Mouse (Mus musculus) T-helper 17 cell (primary cell): ENCODE measurements around the gene Tuba1a.
"Not testable (repeated sequence)": the region's sequence is repeated elsewhere in the genome, so short reads cannot be mapped to it uniquely, and the experiment has no call there.

ENCODE experiments used
- in situ Hi-C, 2 experiments: fragments of 300-600 bp; cut with MboI, MseI; formaldehyde crosslinking; loops; 1 replicate in 1 of 2; 2 replicates in 1 of 2; pipeline ENCODE4 v1.15.1; 2025; ENCODE audit warnings: high pct_unique_total_duplicates in 2 of 2

Tuba1a gene

GRCm38 (mm10) chr15:98928598-98929240 lies 24.8 kb downstream of the Tuba1a start:
- in situ Hi-C loops = no loop called here

GRCm38 (mm10) chr15:98927566-98927965 lies 25.9 kb downstream of the Tuba1a start:
- in situ Hi-C loops = no loop called here

- in situ Hi-C loops = no loop called here
Observed at GRCm38 (mm10) chr15:98924682-98925081, 28.8 kb downstream of the Tuba1a start.

GRCm38 (mm10) chr15:98923031-98923537 lies 30.4 kb downstream of the Tuba1a start:
- in situ Hi-C loops = no loop called here

GRCm38 (mm10) chr15:98922581-98922980 lies 30.9 kb downstream of the Tuba1a start:
- in situ Hi-C loops = no loop called here

GRCm38 (mm10) chr15:98921510-98921909 lies 32.0 kb downstream of the Tuba1a start:
- in situ Hi-C loops = no loop called here

GRCm38 (mm10) chr15:98918499-98918895 lies 35.0 kb downstream of the Tuba1a start:
- in situ Hi-C loops = not testable (repeated sequence)

- in situ Hi-C loops = no loop called here
Observed at GRCm38 (mm10) chr15:98917538-98918498, 35.7 kb downstream of the Tuba1a start, which contains the start of gene Lmbr1l. Lmbr1l (minus strand) TSS chr15:98918231.

GRCm38 (mm10) chr15:98917091-98917490 lies 36.4 kb downstream of the Tuba1a start:
- in situ Hi-C loops = no loop called here

- in situ Hi-C loops = no loop called here
Observed at GRCm38 (mm10) chr15:98916016-98916415, 37.5 kb downstream of the Tuba1a start.

- in situ Hi-C loops = no loop called here
Observed at GRCm38 (mm10) chr15:98914903-98915302, 38.6 kb downstream of the Tuba1a start.

GRCm38 (mm10) chr15:98904692-98905091 lies 48.8 kb downstream of the Tuba1a start:
- in situ Hi-C loops = no loop called here

- in situ Hi-C loops = no loop called here
Observed at GRCm38 (mm10) chr15:98902600-98902999, 50.9 kb downstream of the Tuba1a start.

- in situ Hi-C loops = no loop called here
Observed at GRCm38 (mm10) chr15:98901530-98901929, 52.0 kb downstream of the Tuba1a start.
